Mouse (Mus musculus): ENCODE data around the gene Coq5.
A peak's percentile ranks its signal among the peaks of the same experiment; 100 is the strongest.
"Not testable (repeated sequence)": the region's sequence is repeated elsewhere in the genome, so short reads cannot be mapped to it uniquely, and the experiment has no call there.

The Coq5 gene

GRCm38 (mm10) chr5:115301615-115302014 is 22.1 kb downstream of the Coq5 start:
- no peak for ATAC-seq (ENCODE audit: insufficient number of reproducible peaks, low FRiP score, low TSS enrichment)

- ATAC-seq (ENCODE audit: insufficient number of reproducible peaks, low FRiP score, low TSS enrichment), result not testable (repeated sequence)
Measured at GRCm38 (mm10) chr5:115302190-115302589, 22.7 kb downstream of the Coq5 start.

GRCm38 (mm10) chr5:115312354-115312753 is 32.9 kb downstream of the Coq5 start:
- no peak for ATAC-seq (ENCODE audit: insufficient number of reproducible peaks, low FRiP score, low TSS enrichment)

- ATAC-seq (ENCODE audit: insufficient number of reproducible peaks, low FRiP score, low TSS enrichment), result no peak
Measured at GRCm38 (mm10) chr5:115312816-115313667, 33.6 kb downstream of the Coq5 start.

- ATAC-seq (ENCODE audit: insufficient number of reproducible peaks, low FRiP score, low TSS enrichment), result no peak
Measured at GRCm38 (mm10) chr5:115313668-115313943, 34.1 kb downstream of the Coq5 start.

GRCm38 (mm10) chr5:115316968-115317644 is 37.6 kb downstream of the Coq5 start:
- ATAC-seq (ENCODE audit: insufficient number of reproducible peaks, low FRiP score, low TSS enrichment), result no peak

GRCm38 (mm10) chr5:115317645-115318328 is 38.3 kb downstream of the Coq5 start:
- ATAC-seq (ENCODE audit: insufficient number of reproducible peaks, low FRiP score, low TSS enrichment), result no peak

- ATAC-seq (ENCODE audit: insufficient number of reproducible peaks, low FRiP score, low TSS enrichment), result peak; percentile 74; the same call in 1 of the 2 replicates
Measured at GRCm38 (mm10) chr5:115319004-115319940, 39.8 kb downstream of the Coq5 start.

- peak; percentile 31; the same call in 1 of the 2 replicates for ATAC-seq (ENCODE audit: insufficient number of reproducible peaks, low FRiP score, low TSS enrichment)
Measured at GRCm38 (mm10) chr5:115326256-115326831, 46.9 kb downstream of the Coq5 start.

GRCm38 (mm10) chr5:115326875-115327609 is 47.6 kb downstream of the Coq5 start, which contains the start of gene Srsf9:
TSS of gene Srsf9 (plus strand) at chr5:115327177.
- ATAC-seq (ENCODE audit: insufficient number of reproducible peaks, low FRiP score, low TSS enrichment), result peak; percentile 89

GRCm38 (mm10) chr5:115327610-115328548 is 48.4 kb downstream of the Coq5 start:
- ATAC-seq (ENCODE audit: insufficient number of reproducible peaks, low FRiP score, low TSS enrichment), result no peak

- no peak for ATAC-seq (ENCODE audit: insufficient number of reproducible peaks, low FRiP score, low TSS enrichment)
Measured at GRCm38 (mm10) chr5:115330955-115331354, 51.5 kb downstream of the Coq5 start.

- no peak for ATAC-seq (ENCODE audit: insufficient number of reproducible peaks, low FRiP score, low TSS enrichment)
Measured at GRCm38 (mm10) chr5:115333626-115334025, 54.2 kb downstream of the Coq5 start.

- no peak for ATAC-seq (ENCODE audit: insufficient number of reproducible peaks, low FRiP score, low TSS enrichment)
Measured at GRCm38 (mm10) chr5:115340007-115340406, 60.5 kb downstream of the Coq5 start.

GRCm38 (mm10) chr5:115340577-115341313 is 61.3 kb downstream of the Coq5 start, which contains the start of the genes Gatc and Triap1:
TSS of gene Gatc (minus strand) at chr5:115341178.
TSS of gene Triap1 (plus strand) at chr5:115341225.
- ATAC-seq (ENCODE audit: insufficient number of reproducible peaks, low FRiP score, low TSS enrichment), result peak; percentile 64; the same call in 1 of the 2 replicates

GRCm38 (mm10) chr5:115341314-115342165 is 62.1 kb downstream of the Coq5 start:
- ATAC-seq (ENCODE audit: insufficient number of reproducible peaks, low FRiP score, low TSS enrichment), result 0 out of 2 replicates have a peak, but pooled peaks have one; percentile 31
